Mouse (Mus musculus) forelimb bud, embryonic 11.5 days (tissue): ENCODE measurements at regions not wholly inside any gene's neighbourhood (a gene's known extent, or its start where the extent isn't known, plus 50 kb on each side); places are given as distances from the start of the nearest gene placed in this dataset.

ENCODE experiments used
- DNase-seq: peaks from one replicate; pipeline ENCODE4 v3.0.0-alpha.2; 2012; ENCODE audit warnings: low read depth, low spot score

DNA sequence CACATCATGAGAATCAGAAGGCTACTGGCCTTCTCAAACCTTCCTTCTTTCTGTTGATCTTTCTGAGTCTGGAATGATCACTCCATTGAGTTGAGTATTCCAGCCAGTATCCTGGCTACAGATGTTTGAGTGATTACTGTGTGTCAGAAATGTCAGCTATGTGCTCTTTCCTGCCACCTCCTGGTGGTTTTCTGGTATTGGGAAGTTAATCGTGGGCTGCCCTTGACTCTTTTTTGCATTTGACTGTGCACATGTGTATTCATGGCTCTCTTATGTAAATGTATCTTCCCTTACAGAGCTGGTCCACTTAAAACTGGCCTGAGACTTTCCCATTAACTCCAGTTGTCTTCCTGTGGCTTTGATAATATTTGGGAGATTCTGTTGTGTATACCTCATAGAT is 86.6 kb upstream of the Vmn1r26 start:
- DNase-seq = peak; percentile 1
